Mouse (Mus musculus) natural killer cell, adult 2 months (primary cell): ENCODE measurements around the gene Sfta2.

Experiments used
- DNase-seq, 2 experiments: peaks; one replicate each; pipeline ENCODE4 v3.0.0; 2022; ENCODE audit warnings: low spot score in 2 of 2

Gene Sfta2

GRCm38 (mm10) chr17:35673416-35674035, 72.2 kb downstream of the Sfta2 start, which contains the start of gene Gtf2h4:
Gene Gtf2h4 (minus strand): TSS chr17:35673739.
- peak; percentile 86 to 89 for DNase-seq

- no peak for DNase-seq
Measured at GRCm38 (mm10) chr17:35680591-35680990, 79.2 kb downstream of the Sfta2 start.

- DNase-seq = no peak
Measured at GRCm38 (mm10) chr17:35681986-35682385, 80.6 kb downstream of the Sfta2 start.

GRCm38 (mm10) chr17:35685061-35685460, 83.7 kb downstream of the Sfta2 start:
- DNase-seq = no peak

- DNase-seq = no peak
Measured at GRCm38 (mm10) chr17:35688347-35689175, 87.2 kb downstream of the Sfta2 start.

GRCm38 (mm10) chr17:35689936-35690645, 88.7 kb downstream of the Sfta2 start:
- DNase-seq = no peak

- DNase-seq = no peak
Measured at GRCm38 (mm10) chr17:35691811-35692210, 90.5 kb downstream of the Sfta2 start.

- no peak for DNase-seq
Measured at GRCm38 (mm10) chr17:35692368-35692767, 91.0 kb downstream of the Sfta2 start.

- DNase-seq = no peak
Measured at GRCm38 (mm10) chr17:35693906-35694305, 92.6 kb downstream of the Sfta2 start.

GRCm38 (mm10) chr17:35695289-35695688, 93.9 kb downstream of the Sfta2 start:
- DNase-seq = peak in 1 of 2 experiments; percentile 24

GRCm38 (mm10) chr17:35696691-35697090, 95.3 kb downstream of the Sfta2 start:
- DNase-seq = no peak

GRCm38 (mm10) chr17:35697429-35697758, 96.0 kb downstream of the Sfta2 start:
- DNase-seq = no peak

GRCm38 (mm10) chr17:35697759-35698500, 96.6 kb downstream of the Sfta2 start:
- DNase-seq = no peak

GRCm38 (mm10) chr17:35698501-35698883, 97.1 kb downstream of the Sfta2 start:
- DNase-seq = no peak

- DNase-seq = no peak
Measured at GRCm38 (mm10) chr17:35699919-35700318, 98.6 kb downstream of the Sfta2 start.
